Mouse (Mus musculus): ENCODE results near the gene Tspan12. TPM values are rescaled to one million over a fixed set of nuclear protein-coding genes. Genes with fewer than 3 reads are reported as not detected.
A peak's percentile ranks its signal among the peaks of the same experiment; 100 is the strongest.

The Tspan12 gene
- total RNA-seq, 1 experiment: 2.5 TPM

- Histone ChIP-seq H3K4me1 (ENCODE audit: control insufficient read depth in 2 of 2, insufficient read depth in 2 of 2, low read length in 2 of 2, poor library complexity in 1 of 2) (0 out of 4 replicates have a peak, but pooled peaks cover 0 to 2% of the 10 kb centered on the region in 2 experiments), H3K27ac (ENCODE audit: insufficient read depth, low read depth, low read length, poor library complexity, severe bottlenecking) (no peak overlapping the region), H3K36me3 (ENCODE audit: control insufficient read depth, insufficient read depth, low read length, poor library complexity, severe bottlenecking) (no peaks in the 10 kb centered on the region), H3K9ac (ENCODE audit: insufficient read depth, low read depth, low read length, poor library complexity, severe bottlenecking) (no peak overlapping the region), H3K4me3 (ENCODE audit: insufficient read depth in 1 of 2, low read depth in 1 of 2, low read length in 2 of 2, poor library complexity in 1 of 2, severe bottlenecking in 1 of 2) (peak overlapping the region; percentile 79; a peak in 3 of 4 replicates), H3K9me3 (ENCODE audit: control insufficient read depth, insufficient read depth, low read depth, low read length) (no peaks in the 10 kb centered on the region)
- DNase-seq (ENCODE audit: low read depth, low spot score): peak; percentile 12
- in situ Hi-C loops (cut with MboI; ENCODE audit: low sequenced_read_pairs in 2 of 2, unreplicated experiment in 2 of 2): no loop called here
- no peak for TF ChIP-seq MAFK (IDR thresholded peaks at IDR 0.05; ENCODE audit: insufficient read depth, low read depth, low read length)
- TF ChIP-seq ZNF384 (IDR thresholded peaks at IDR 0.05; ENCODE audit: low read depth, low read length): no peak
- no peak for TF ChIP-seq HCFC1 (IDR thresholded peaks at IDR 0.05; ENCODE audit: borderline replicate concordance, insufficient read depth, low read length)
- no peak for TF ChIP-seq ZC3H11A (IDR thresholded peaks at IDR 0.05; ENCODE audit: borderline replicate concordance, low read depth, low read length)
- TF ChIP-seq CHD2 (IDR thresholded peaks at IDR 0.05; ENCODE audit: low read depth, low read length): no peak
Measured at GRCm38 (mm10) chr6:21850526-21851345, 1.6 kb downstream of the Tspan12 start.

DNA sequence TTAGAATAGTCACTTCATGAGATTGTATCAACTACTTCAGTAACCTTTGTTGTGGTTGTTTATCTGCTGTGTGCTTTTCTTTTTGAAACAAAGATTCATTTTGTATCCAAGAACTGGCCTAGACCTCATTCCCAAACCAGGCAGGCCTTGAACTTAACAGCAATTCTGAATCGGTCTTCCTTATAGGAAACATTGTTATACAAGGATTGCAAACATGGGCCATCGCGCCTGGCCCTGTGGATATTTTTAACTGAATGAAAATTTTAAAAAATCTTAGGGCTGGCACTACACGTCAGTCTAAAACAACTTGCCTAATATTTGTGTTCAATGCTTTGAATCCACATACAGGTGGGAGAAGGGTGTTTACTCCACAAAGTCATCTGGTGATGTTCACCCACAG lies 3.5 kb downstream of the Tspan12 start:
- H3K36me3 ChIP-seq (ENCODE audit: control insufficient read depth, insufficient read depth, low read length, poor library complexity, severe bottlenecking): no peaks in the 10 kb centered on the region
- DNase-seq (ENCODE audit: low read depth, low spot score): no peak
- no peaks in the 10 kb centered on the region for H3K9me3 ChIP-seq (ENCODE audit: control insufficient read depth, insufficient read depth, low read depth, low read length)
- in situ Hi-C loops (cut with MboI; ENCODE audit: low sequenced_read_pairs in 2 of 2, unreplicated experiment in 2 of 2): no loop called here
- H3K4me1 ChIP-seq (ENCODE audit: control insufficient read depth in 2 of 2, insufficient read depth in 2 of 2, low read length in 2 of 2, poor library complexity in 1 of 2): 0 out of 4 replicates have a peak, but pooled peaks cover 0 to 2% of the 10 kb centered on the region in 2 experiments
- TF ChIP-seq CHD2 (IDR thresholded peaks at IDR 0.05; ENCODE audit: low read depth, low read length) (no peak), ZNF384 (IDR thresholded peaks at IDR 0.05; ENCODE audit: low read depth, low read length) (no peak), MAFK (IDR thresholded peaks at IDR 0.05; ENCODE audit: insufficient read depth, low read depth, low read length) (no peak), ZC3H11A (IDR thresholded peaks at IDR 0.05; ENCODE audit: borderline replicate concordance, low read depth, low read length) (no peak), HCFC1 (IDR thresholded peaks at IDR 0.05; ENCODE audit: borderline replicate concordance, insufficient read depth, low read length) (no peak)
- no peak overlapping the region for H3K9ac ChIP-seq (ENCODE audit: insufficient read depth, low read depth, low read length, poor library complexity, severe bottlenecking)
- H3K27ac ChIP-seq (ENCODE audit: insufficient read depth, low read depth, low read length, poor library complexity, severe bottlenecking): no peak overlapping the region
- no peak overlapping the region for H3K4me3 ChIP-seq (ENCODE audit: insufficient read depth in 1 of 2, low read depth in 1 of 2, low read length in 2 of 2, poor library complexity in 1 of 2, severe bottlenecking in 1 of 2)

- H3K9ac ChIP-seq (ENCODE audit: insufficient read depth, low read depth, low read length, poor library complexity, severe bottlenecking): no peak overlapping the region
- DNase-seq (ENCODE audit: low read depth, low spot score): no peak
- H3K27ac ChIP-seq (ENCODE audit: insufficient read depth, low read depth, low read length, poor library complexity, severe bottlenecking): no peak overlapping the region
Measured at GRCm38 (mm10) chr6:21839976-21840775, 12.1 kb downstream of the Tspan12 start.

DNA sequence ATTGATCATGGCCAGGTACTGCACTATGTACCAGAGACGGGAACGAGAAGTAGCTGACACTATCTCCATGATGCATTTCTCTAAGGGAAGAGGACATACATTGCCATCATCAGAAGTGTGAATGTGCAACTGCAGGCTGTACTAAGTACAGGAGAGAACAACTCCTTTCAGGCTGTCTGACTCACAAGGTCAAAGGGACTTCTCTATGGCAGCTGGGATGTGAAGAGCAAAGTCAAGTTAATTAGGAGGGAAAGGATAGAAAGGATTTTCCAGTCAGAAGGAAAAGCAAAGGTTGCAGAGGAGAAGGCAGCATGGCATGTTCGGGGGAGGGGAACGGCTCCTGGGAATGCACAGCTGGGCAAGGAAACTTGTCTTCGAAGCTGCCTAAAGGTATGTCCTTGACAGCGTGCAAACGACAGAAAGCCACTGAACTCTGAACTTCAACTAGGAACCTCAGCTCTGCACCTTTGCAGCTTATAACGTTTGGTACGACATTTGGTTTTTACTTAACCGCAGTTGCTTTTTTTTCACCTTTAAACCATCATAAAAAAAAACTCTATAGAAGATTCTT lies 13.0 kb downstream of the Tspan12 start:
- H3K9ac ChIP-seq (ENCODE audit: insufficient read depth, low read depth, low read length, poor library complexity, severe bottlenecking): no peak overlapping the region
- no peaks in the 10 kb centered on the region for H3K36me3 ChIP-seq (ENCODE audit: control insufficient read depth, insufficient read depth, low read length, poor library complexity, severe bottlenecking)
- no peaks in the 10 kb centered on the region for H3K9me3 ChIP-seq (ENCODE audit: control insufficient read depth, insufficient read depth, low read depth, low read length)
- no peak overlapping the region for H3K27ac ChIP-seq (ENCODE audit: insufficient read depth, low read depth, low read length, poor library complexity, severe bottlenecking)
- TF ChIP-seq HCFC1 (IDR thresholded peaks at IDR 0.05; ENCODE audit: borderline replicate concordance, insufficient read depth, low read length) (no peak), MAFK (IDR thresholded peaks at IDR 0.05; ENCODE audit: insufficient read depth, low read depth, low read length) (no peak), ZNF384 (IDR thresholded peaks at IDR 0.05; ENCODE audit: low read depth, low read length) (no peak), ZC3H11A (IDR thresholded peaks at IDR 0.05; ENCODE audit: borderline replicate concordance, low read depth, low read length) (no peak), CHD2 (IDR thresholded peaks at IDR 0.05; ENCODE audit: low read depth, low read length) (no peak)
- no peak overlapping the region for H3K4me3 ChIP-seq (ENCODE audit: insufficient read depth in 1 of 2, low read depth in 1 of 2, low read length in 2 of 2, poor library complexity in 1 of 2, severe bottlenecking in 1 of 2)
- H3K4me1 ChIP-seq (ENCODE audit: control insufficient read depth in 2 of 2, insufficient read depth in 2 of 2, low read length in 2 of 2, poor library complexity in 1 of 2): no peaks in the 10 kb centered on the region
- DNase-seq (ENCODE audit: low read depth, low spot score): no peak
- in situ Hi-C loops (cut with MboI; ENCODE audit: low sequenced_read_pairs in 2 of 2, unreplicated experiment in 2 of 2): no loop called here

More at GRCm38 (mm10) chr6:21839976-21840775, 12.1 kb downstream of the Tspan12 start:
- Histone ChIP-seq H3K9me3 (ENCODE audit: control insufficient read depth, insufficient read depth, low read depth, low read length) (no peaks in the 10 kb centered on the region), H3K36me3 (ENCODE audit: control insufficient read depth, insufficient read depth, low read length, poor library complexity, severe bottlenecking) (no peaks in the 10 kb centered on the region), H3K4me3 (ENCODE audit: insufficient read depth in 1 of 2, low read depth in 1 of 2, low read length in 2 of 2, poor library complexity in 1 of 2, severe bottlenecking in 1 of 2) (no peak overlapping the region), H3K4me1 (ENCODE audit: control insufficient read depth in 2 of 2, insufficient read depth in 2 of 2, low read length in 2 of 2, poor library complexity in 1 of 2) (no peaks in the 10 kb centered on the region)
- in situ Hi-C loops (cut with MboI; ENCODE audit: low sequenced_read_pairs in 2 of 2, unreplicated experiment in 2 of 2): no loop called here
- TF ChIP-seq CHD2 (IDR thresholded peaks at IDR 0.05; ENCODE audit: low read depth, low read length) (no peak), MAFK (IDR thresholded peaks at IDR 0.05; ENCODE audit: insufficient read depth, low read depth, low read length) (no peak)
